ENCODE assay signal across 9 mouse cellular contexts in genomic region chr11:45026674-45027073, GRCm38 (mm10).
DNase-seq lines count a peak whose midpoint lies in the region; ATAC-seq and TF ChIP-seq lines count a peak whose summit lies in the region.
"Had no signal": no experiment of that assay in that cellular context is flagged by ENCODE, and none has a peak within 500 bp of the region (broad histone marks: within the 10 kb centered on the region; RNA-seq: fewer than 3 reads in every experiment).

No protein-coding gene starts in this region.

- no peaks in the 10 kb centered on the region for H3K9me3 ChIP-seq in intestine, embryonic 14.5 days (ENCODE audit: control insufficient read depth, low read length)
- no peaks in the 10 kb centered on the region for H3K9me3 ChIP-seq in intestine, embryonic 16.5 days (ENCODE audit: control insufficient read depth, low read length)
- H3K9me3 ChIP-seq in embryonic facial prominence, embryonic 10.5 days = no peaks in the 10 kb centered on the region
- H3K9me3 ChIP-seq in hindbrain, embryonic 12.5 days (replicated peaks) = no peaks in the 10 kb centered on the region
- no peaks in the 10 kb centered on the region for H3K9me3 ChIP-seq in midbrain, embryonic 16.5 days (replicated peaks; ENCODE audit: control insufficient read depth, low read length, poor library complexity, severe bottlenecking)

- H3K27ac ChIP-seq in intestine, embryonic 14.5 days (ENCODE audit: low read depth) = no peak overlapping the region
- H3K27ac ChIP-seq in intestine, embryonic 16.5 days (ENCODE audit: low read length) = no peak overlapping the region
- H3K27ac ChIP-seq in embryonic facial prominence, embryonic 10.5 days (replicated peaks) = peak overlapping the region; percentile 76; the same call in 1 of the 2 replicates
- peak overlapping the region; percentile 75 for H3K27ac ChIP-seq in hindbrain, embryonic 12.5 days
- peak overlapping the region; percentile 2; the same call in 1 of the 2 replicates for H3K27ac ChIP-seq in midbrain, embryonic 16.5 days (ENCODE audit: low read length)
- H3K27ac ChIP-seq in thymus, adult 2 months (ENCODE audit: control insufficient read depth, insufficient read depth, low read length) = no peak overlapping the region

- no peak overlapping the region for H3K4me3 ChIP-seq in intestine, embryonic 14.5 days (ENCODE audit: low read depth, low read length)
- H3K4me3 ChIP-seq in intestine, embryonic 16.5 days (ENCODE audit: low read length) = no peak overlapping the region
- peak overlapping the region; percentile 29; the same call in 1 of the 2 replicates for H3K4me3 ChIP-seq in embryonic facial prominence, embryonic 10.5 days
- no peak overlapping the region for H3K4me3 ChIP-seq in hindbrain, embryonic 12.5 days
- H3K4me3 ChIP-seq in midbrain, embryonic 16.5 days (ENCODE audit: low read depth, low read length) = no peak overlapping the region
- H3K4me3 ChIP-seq in thymus, adult 2 months (ENCODE audit: control insufficient read depth, insufficient read depth, low read length) = no peak overlapping the region

- no peaks in the 10 kb centered on the region for H3K36me3 ChIP-seq in intestine, embryonic 14.5 days (ENCODE audit: control insufficient read depth, insufficient read depth, low read length)
- no peaks in the 10 kb centered on the region for H3K36me3 ChIP-seq in intestine, embryonic 16.5 days (ENCODE audit: control insufficient read depth, insufficient read depth, low read length)
- H3K36me3 ChIP-seq in embryonic facial prominence, embryonic 10.5 days (replicated peaks) = no peaks in the 10 kb centered on the region
- H3K36me3 ChIP-seq in hindbrain, embryonic 12.5 days = no peaks in the 10 kb centered on the region
- H3K36me3 ChIP-seq in midbrain, embryonic 16.5 days (ENCODE audit: control insufficient read depth, insufficient read depth, low read length) = no peaks in the 10 kb centered on the region
- no peaks in the 10 kb centered on the region for H3K36me3 ChIP-seq in thymus, adult 2 months (ENCODE audit: control insufficient read depth, insufficient read depth, low read length)

- no peaks in the 10 kb centered on the region for H3K27me3 ChIP-seq in intestine, embryonic 14.5 days (replicated peaks; ENCODE audit: control insufficient read depth, insufficient read depth, low read length)
- no peaks in the 10 kb centered on the region for H3K27me3 ChIP-seq in intestine, embryonic 16.5 days (replicated peaks; ENCODE audit: control insufficient read depth, insufficient read depth, low read length)
- H3K27me3 ChIP-seq in embryonic facial prominence, embryonic 10.5 days (replicated peaks; ENCODE audit: low read depth, poor library complexity, severe bottlenecking) = peaks cover 15% of the 10 kb centered on the region
- no peaks in the 10 kb centered on the region for H3K27me3 ChIP-seq in hindbrain, embryonic 12.5 days
- H3K27me3 ChIP-seq in midbrain, embryonic 16.5 days (ENCODE audit: control insufficient read depth, insufficient read depth, low read depth, low read length) = no peaks in the 10 kb centered on the region
- H3K27me3 ChIP-seq in thymus, adult 2 months (ENCODE audit: control insufficient read depth, insufficient read depth, low read length) = no peaks in the 10 kb centered on the region

- peak overlapping the region; percentile 23 for H3K4me2 ChIP-seq in intestine, embryonic 14.5 days (ENCODE audit: low read length)
- no peak overlapping the region for H3K4me2 ChIP-seq in intestine, embryonic 16.5 days (ENCODE audit: low read depth, low read length)
- H3K4me2 ChIP-seq in hindbrain, embryonic 12.5 days (replicated peaks) = peak overlapping the region; percentile 30
- H3K4me2 ChIP-seq in midbrain, embryonic 16.5 days (ENCODE audit: low read length) = peak overlapping the region; percentile 18; the same call in 1 of the 2 replicates

- DNase-seq in intestine, embryonic 14.5 days (ENCODE audit: low spot score) = no peak
- DNase-seq in embryonic facial prominence, embryonic 10.5 days (ENCODE audit: low spot score) = peak; percentile 47
- DNase-seq in ovary, postnatal 10 days (ENCODE audit: low spot score) = no peak
- DNase-seq in thymus, adult 2 months = no peak
- DNase-seq in urinary bladder, postnatal 14 days (ENCODE audit: low spot score) = no peak
- DNase-seq: adrenal gland, postnatal 14 days had no signal

- H3K4me1 ChIP-seq in intestine, embryonic 14.5 days (replicated peaks; ENCODE audit: control insufficient read depth, insufficient read depth, low read length) = 0 out of 2 replicates have a peak, but pooled peaks cover 6% of the 10 kb centered on the region
- H3K4me1 ChIP-seq in intestine, embryonic 16.5 days (ENCODE audit: control insufficient read depth, insufficient read depth, low read length) = no peaks in the 10 kb centered on the region
- peaks cover 19% of the 10 kb centered on the region for H3K4me1 ChIP-seq in embryonic facial prominence, embryonic 10.5 days
- H3K4me1 ChIP-seq in hindbrain, embryonic 12.5 days = peaks cover 14% of the 10 kb centered on the region
- H3K4me1 ChIP-seq in midbrain, embryonic 16.5 days (ENCODE audit: control insufficient read depth, insufficient read depth, low read length) = peaks cover 11% of the 10 kb centered on the region
- no peaks in the 10 kb centered on the region for H3K4me1 ChIP-seq in thymus, adult 2 months (replicated peaks; ENCODE audit: control insufficient read depth, insufficient read depth, low read length)

- TF ChIP-seq POLR2A in thymus, adult 2 months (IDR thresholded peaks at IDR 0.05; ENCODE audit: control insufficient read depth, extremely low read depth, insufficient read depth, low read length, poor library complexity) = no peak

- ATAC-seq in intestine, embryonic 14.5 days (replicated peaks; ENCODE audit: low FRiP score, low TSS enrichment, low read depth) = no peak
- ATAC-seq in intestine, embryonic 16.5 days = no peak
- ATAC-seq in hindbrain, embryonic 12.5 days (ENCODE audit: low FRiP score) = peak; percentile 79
- ATAC-seq in midbrain, embryonic 16.5 days = peak; percentile 77

- no peak overlapping the region for H3K9ac ChIP-seq in intestine, embryonic 14.5 days (ENCODE audit: low read length)
- no peak overlapping the region for H3K9ac ChIP-seq in intestine, embryonic 16.5 days (ENCODE audit: low read depth, low read length)
- peak overlapping the region; percentile 50 for H3K9ac ChIP-seq in hindbrain, embryonic 12.5 days
- H3K9ac ChIP-seq in midbrain, embryonic 16.5 days (ENCODE audit: low read depth, low read length) = peak overlapping the region; percentile 32; the same call in 1 of the 2 replicates

- no peak for TF ChIP-seq CTCF in thymus, adult 2 months (IDR thresholded peaks at IDR 0.05; ENCODE audit: borderline replicate concordance, control insufficient read depth, extremely low read depth, insufficient read depth, low read length, poor library complexity)

- 19% methylated on average over 11 of the region's 11 CpGs for whole genome bisulfite sequencing in intestine, embryonic 14.5 days
- 24% methylated on average over 11 of the region's 11 CpGs for WGBS in intestine, embryonic 16.5 days
- 16% methylated on average over 11 of the region's 11 CpGs for WGBS in embryonic facial prominence, embryonic 10.5 days
- WGBS in hindbrain, embryonic 12.5 days = 3% methylated on average over 11 of the region's 11 CpGs
- 4% methylated on average over 11 of the region's 11 CpGs for WGBS in midbrain, embryonic 16.5 days
- WGBS in thymus, adult 2 months = 53% methylated on average over 11 of the region's 11 CpGs

Comparison
In these comparisons a context has a peak if more than half of its experiments do, and no peak if none do; other contexts are left out.
1. ATAC-seq: peak in hindbrain, embryonic 12.5 days (single experiment) and midbrain, embryonic 16.5 days (single experiment); none in intestine, embryonic 14.5 days (single experiment) and intestine, embryonic 16.5 days (single experiment).
2. H3K27ac ChIP-seq: peak in embryonic facial prominence, embryonic 10.5 days (single experiment), hindbrain, embryonic 12.5 days (single experiment) and midbrain, embryonic 16.5 days (single experiment); none in intestine, embryonic 14.5 days (single experiment), intestine, embryonic 16.5 days (single experiment) and thymus, adult 2 months (single experiment).
3. H3K9ac ChIP-seq: peak in hindbrain, embryonic 12.5 days (single experiment) and midbrain, embryonic 16.5 days (single experiment); none in intestine, embryonic 14.5 days (single experiment) and intestine, embryonic 16.5 days (single experiment).